Comparison of ENCODE assay signal across 27 mouse cellular contexts in the genomic region with DNA sequence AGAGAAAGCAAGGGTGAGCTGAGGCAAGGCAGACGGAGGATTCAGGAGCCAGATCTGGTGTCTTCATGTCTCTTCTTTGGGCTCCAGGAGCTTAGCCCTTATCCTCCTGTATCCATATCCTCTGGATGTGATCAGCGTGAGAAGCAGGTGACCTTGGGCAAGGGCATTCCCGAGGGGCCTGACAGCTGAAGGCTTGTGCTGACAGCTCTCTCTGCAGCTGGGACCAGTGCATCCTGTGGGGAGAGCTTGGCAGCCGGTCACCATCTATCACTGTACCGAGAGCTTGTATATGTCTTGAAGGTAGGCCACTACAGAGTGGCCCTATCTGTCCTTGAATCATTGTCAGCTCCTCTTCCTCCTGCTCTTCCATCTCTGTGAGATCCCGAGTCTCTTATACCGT.
DNase-seq lines count a peak whose midpoint lies in the region; ATAC-seq lines count a peak whose summit lies in the region.
"Had no signal": no experiment of that assay in that cellular context is flagged by ENCODE, and none has a peak within 500 bp of the region (broad histone marks: within the 10 kb centered on the region; RNA-seq: fewer than 3 reads in every experiment).

No protein-coding gene starts in this region.

- H3K4me3 ChIP-seq in embryonic facial prominence, embryonic 12.5 days: no peak overlapping the region
- no peak overlapping the region for H3K4me3 ChIP-seq in embryonic facial prominence, embryonic 10.5 days
- no peak overlapping the region for H3K4me3 ChIP-seq in heart, embryonic 15.5 days
- H3K4me3 ChIP-seq: erythroblast, embryonic 14.5 days; forebrain, embryonic 10.5 days; forebrain, embryonic 13.5 days; heart, embryonic 12.5 days; hindbrain, embryonic 12.5 days; hindbrain, embryonic 15.5 days; intestine, embryonic 15.5 days had no signal

- WGBS in embryonic facial prominence, embryonic 12.5 days: 75% methylated on average over 7 of the region's 7 CpGs
- 77% methylated on average over 7 of the region's 7 CpGs for WGBS in embryonic facial prominence, embryonic 10.5 days
- 39% methylated on average over 7 of the region's 7 CpGs for WGBS in heart, embryonic 15.5 days

- H3K9ac ChIP-seq in embryonic facial prominence, embryonic 12.5 days: no peak overlapping the region
- no peak overlapping the region for H3K9ac ChIP-seq in heart, embryonic 15.5 days
- H3K9ac ChIP-seq: forebrain, embryonic 13.5 days; heart, embryonic 12.5 days; hindbrain, embryonic 12.5 days; hindbrain, embryonic 15.5 days; intestine, embryonic 15.5 days had no signal

- intact Hi-C loops in heart, postnatal 36 days (cut with DNase I): no loop called here

- H3K27ac ChIP-seq in embryonic facial prominence, embryonic 12.5 days: no peak overlapping the region
- no peak overlapping the region for H3K27ac ChIP-seq in embryonic facial prominence, embryonic 10.5 days (replicated peaks)
- no peak overlapping the region for H3K27ac ChIP-seq in heart, embryonic 15.5 days
- H3K27ac ChIP-seq: forebrain, embryonic 10.5 days; forebrain, embryonic 13.5 days; hindbrain, embryonic 12.5 days; hindbrain, embryonic 15.5 days; intestine, embryonic 15.5 days had no signal

- 0 out of 2 replicates have a peak, but pooled peaks have one; percentile 67 for ATAC-seq in embryonic facial prominence, embryonic 12.5 days (ENCODE audit: insufficient number of reproducible peaks, insufficient read depth, low FRiP score, low TSS enrichment)
- 0 out of 2 replicates have a peak, but pooled peaks have one; percentile 50 for ATAC-seq in heart, embryonic 15.5 days (replicated peaks; ENCODE audit: insufficient number of reproducible peaks, insufficient read depth, low FRiP score, low read depth)
- ATAC-seq in erythroid progenitor cell, adult 5-6 weeks (replicated peaks; ENCODE audit: low FRiP score, poor library complexity, severe bottlenecking): no peak
- ATAC-seq: activated CD4-positive, CD25-positive, alpha-beta regulatory T cell, adult 4 months; forebrain, embryonic 13.5 days; forebrain, embryonic 16.5 days; intestine, embryonic 15.5 days had no signal

- no peak for DNase-seq in embryonic facial prominence, embryonic 10.5 days (ENCODE audit: low spot score)
- DNase-seq in heart, postnatal 36 days: no peak
- peak; percentile 8 for DNase-seq in heart, postnatal 4 days
- no peak for DNase-seq in heart, adult 18-20 months
- DNase-seq: adrenal gland, adult 8-10 months; adrenal gland, postnatal 25 days; cerebellum, adult 11-12 months; cerebellum, adult 8-10 months; cerebellum, postnatal 10 days; cerebellum, postnatal 36 days; embryo, embryonic 11 days; gastrocnemius, postnatal 10 days; gastrocnemius, postnatal 36 days; kidney, adult 11 months; kidney, adult 8-10 months had no signal

- no peaks in the 10 kb centered on the region for H3K9me3 ChIP-seq in embryonic facial prominence, embryonic 12.5 days
- H3K9me3 ChIP-seq in embryonic facial prominence, embryonic 10.5 days: no peaks in the 10 kb centered on the region
- no peaks in the 10 kb centered on the region for H3K9me3 ChIP-seq in heart, embryonic 15.5 days (replicated peaks)
- H3K9me3 ChIP-seq: forebrain, embryonic 10.5 days; forebrain, embryonic 13.5 days; hindbrain, embryonic 12.5 days; intestine, embryonic 15.5 days had no signal

- H3K4me1 ChIP-seq in embryonic facial prominence, embryonic 12.5 days: no peaks in the 10 kb centered on the region
- no peaks in the 10 kb centered on the region for H3K4me1 ChIP-seq in embryonic facial prominence, embryonic 10.5 days
- H3K4me1 ChIP-seq in heart, embryonic 15.5 days (replicated peaks): peaks cover 9% of the 10 kb centered on the region
- H3K4me1 ChIP-seq: forebrain, embryonic 10.5 days; forebrain, embryonic 13.5 days; hindbrain, embryonic 15.5 days; intestine, embryonic 15.5 days had no signal

- no peaks in the 10 kb centered on the region for H3K36me3 ChIP-seq in embryonic facial prominence, embryonic 12.5 days
- H3K36me3 ChIP-seq in embryonic facial prominence, embryonic 10.5 days (replicated peaks): no peaks in the 10 kb centered on the region
- no peaks in the 10 kb centered on the region for H3K36me3 ChIP-seq in heart, embryonic 15.5 days
- H3K36me3 ChIP-seq: forebrain, embryonic 10.5 days; heart, embryonic 12.5 days; hindbrain, embryonic 12.5 days; hindbrain, embryonic 15.5 days; intestine, embryonic 15.5 days had no signal

- H3K4me2 ChIP-seq in embryonic facial prominence, embryonic 12.5 days (replicated peaks): no peak overlapping the region
- H3K4me2 ChIP-seq in heart, embryonic 15.5 days: no peak overlapping the region
- H3K4me2 ChIP-seq: forebrain, embryonic 13.5 days; heart, embryonic 12.5 days; hindbrain, embryonic 12.5 days; hindbrain, embryonic 15.5 days; intestine, embryonic 15.5 days had no signal

- H3K27me3 ChIP-seq in embryonic facial prominence, embryonic 12.5 days: no peaks in the 10 kb centered on the region
- H3K27me3 ChIP-seq in embryonic facial prominence, embryonic 10.5 days (replicated peaks; ENCODE audit: low read depth, poor library complexity, severe bottlenecking): no peaks in the 10 kb centered on the region
- no peaks in the 10 kb centered on the region for H3K27me3 ChIP-seq in heart, embryonic 15.5 days
- H3K27me3 ChIP-seq: forebrain, embryonic 13.5 days; heart, embryonic 12.5 days; hindbrain, embryonic 12.5 days; hindbrain, embryonic 15.5 days; intestine, embryonic 15.5 days had no signal
